Mouse (Mus musculus): ENCODE data around the gene Arid5b.

Gene Arid5b

DNA sequence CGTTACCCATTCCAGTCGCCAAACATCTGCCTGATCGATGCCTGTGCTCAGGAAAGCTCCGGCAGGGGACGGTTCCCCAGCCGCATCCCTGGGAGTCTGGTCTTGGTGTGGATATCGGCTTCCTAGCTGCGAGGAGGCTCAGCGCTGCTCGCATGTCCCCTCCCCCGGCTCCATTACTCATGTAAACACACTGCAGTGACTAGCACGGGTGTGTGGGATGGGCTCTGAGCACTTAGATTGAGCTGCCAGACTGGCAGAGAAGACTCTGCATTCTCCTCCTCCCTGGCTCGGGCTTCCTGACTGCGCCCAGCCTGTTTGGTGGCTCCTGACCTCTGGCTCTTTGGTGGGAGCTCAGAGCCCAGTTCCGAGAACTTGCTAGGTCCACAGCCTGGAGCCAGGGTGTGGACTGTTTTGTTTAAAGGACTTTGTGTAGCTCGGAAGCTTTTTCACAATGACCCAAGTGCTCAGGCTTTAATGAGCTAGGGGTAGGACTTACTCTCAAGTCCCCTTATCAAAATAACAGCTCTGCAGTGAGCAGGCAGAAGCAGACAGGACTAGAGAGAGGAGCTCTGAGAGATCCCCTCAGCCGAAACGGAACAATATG, 142.0 kb downstream of the Arid5b start:
- DNase-seq (ENCODE audit: low spot score): peak; percentile 83

DNA sequence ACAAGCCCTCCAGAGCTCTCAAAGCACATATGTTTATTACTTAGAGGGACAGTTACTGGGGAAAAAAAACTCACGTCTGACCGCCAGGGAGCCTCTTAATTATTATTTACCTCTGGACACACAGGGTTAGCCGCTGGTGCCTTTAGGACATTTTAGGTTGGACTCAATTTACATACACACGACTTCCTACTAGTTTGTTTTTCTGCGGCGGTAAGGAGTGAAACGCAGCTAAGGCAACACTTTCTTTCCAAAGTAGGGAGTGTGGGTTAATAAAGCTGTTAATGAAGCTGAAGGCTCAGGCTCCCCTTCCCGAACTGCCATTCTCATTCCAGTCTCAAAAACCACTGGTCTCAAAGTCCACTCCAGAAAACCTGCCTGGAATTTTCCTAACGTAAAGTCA, 142.5 kb downstream of the Arid5b start:
- no peak for DNase-seq (ENCODE audit: low spot score)

DNA sequence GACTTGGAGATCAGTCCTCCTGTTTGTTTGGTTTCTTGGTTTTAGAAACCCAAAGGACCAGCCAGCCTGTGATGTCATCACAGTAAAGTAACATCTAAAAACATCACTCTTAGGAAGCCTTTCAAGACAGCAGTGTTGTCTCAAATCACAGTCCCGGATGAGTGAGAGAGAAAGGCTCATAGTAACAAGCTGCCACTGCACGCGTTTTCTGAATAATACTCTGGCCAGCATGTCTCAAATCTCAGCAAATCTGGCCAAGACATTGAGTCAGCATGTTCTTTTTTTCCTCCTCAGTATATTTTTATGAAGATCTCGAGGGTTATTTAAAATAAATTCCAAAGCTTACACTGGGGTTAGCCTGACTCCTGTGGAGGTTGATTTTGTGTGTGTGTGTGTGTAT, 143.1 kb downstream of the Arid5b start:
- no peak for DNase-seq (ENCODE audit: low spot score)

GRCm38 (mm10) chr10:68134549-68134948, 144.0 kb downstream of the Arid5b start:
- DNase-seq (ENCODE audit: low spot score): no peak

DNA sequence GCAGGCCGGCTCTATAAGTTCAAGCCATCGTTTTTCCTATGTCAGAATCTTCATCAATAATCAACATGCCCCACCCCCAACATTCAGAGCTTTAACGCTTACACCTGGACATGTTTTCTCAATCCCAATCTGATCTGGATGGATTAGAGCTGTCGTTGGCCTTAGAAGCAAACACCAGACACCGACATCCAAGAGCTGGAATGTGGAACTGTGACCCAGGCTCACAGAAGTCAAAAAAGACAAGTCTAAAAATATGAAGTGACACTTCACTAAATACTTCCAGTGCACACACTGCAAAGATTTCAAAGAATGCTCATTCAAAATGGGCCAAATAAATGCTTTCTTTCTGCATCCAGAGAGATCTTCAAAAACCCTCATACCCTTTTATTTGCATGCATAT, 144.5 kb downstream of the Arid5b start:
- no peak for DNase-seq (ENCODE audit: low spot score)

DNA sequence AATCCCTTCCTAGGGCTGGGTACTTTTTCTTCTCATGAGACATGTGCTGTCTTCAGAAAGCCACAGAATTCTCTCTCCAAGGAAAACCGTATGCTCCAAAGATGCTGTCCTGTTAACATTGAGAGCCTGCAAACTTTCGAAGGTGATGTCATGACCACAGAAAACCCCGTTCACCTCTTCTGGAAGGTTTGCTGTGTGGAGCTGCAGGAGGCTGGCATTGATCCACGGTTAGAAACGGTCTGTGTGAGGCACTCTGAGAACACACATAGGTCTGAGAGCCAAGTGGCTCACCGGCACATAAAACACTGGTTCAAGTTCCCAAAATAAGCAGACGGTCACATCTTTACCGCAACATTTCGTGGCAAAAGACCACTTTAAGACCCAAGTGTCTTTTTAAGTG, 145.9 kb downstream of the Arid5b start:
- DNase-seq (ENCODE audit: low spot score): no peak

DNA sequence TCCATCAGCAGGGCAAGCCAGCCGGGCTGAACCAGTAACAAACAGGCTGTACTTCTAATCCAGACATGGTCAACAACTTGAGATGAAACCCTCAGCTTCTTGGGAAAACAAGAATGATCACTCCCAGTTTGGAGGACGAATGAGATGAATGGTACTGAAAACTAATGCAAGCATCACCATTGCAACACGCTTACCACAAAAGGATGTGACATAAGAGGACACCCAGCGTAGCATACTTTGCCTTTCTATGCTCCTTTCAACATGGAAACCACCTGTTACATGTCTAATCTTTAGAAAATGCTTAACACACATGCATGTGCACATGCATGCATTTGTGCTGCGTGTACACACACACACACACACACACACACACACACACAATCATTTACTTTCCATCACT, 146.4 kb downstream of the Arid5b start:
- DNase-seq (ENCODE audit: low spot score): no peak

- DNase-seq (ENCODE audit: low spot score): no peak
Observed at GRCm38 (mm10) chr10:68129651-68130050, 148.9 kb downstream of the Arid5b start.

GRCm38 (mm10) chr10:68129009-68129408, 149.5 kb downstream of the Arid5b start:
- no peak for DNase-seq (ENCODE audit: low spot score)

DNA sequence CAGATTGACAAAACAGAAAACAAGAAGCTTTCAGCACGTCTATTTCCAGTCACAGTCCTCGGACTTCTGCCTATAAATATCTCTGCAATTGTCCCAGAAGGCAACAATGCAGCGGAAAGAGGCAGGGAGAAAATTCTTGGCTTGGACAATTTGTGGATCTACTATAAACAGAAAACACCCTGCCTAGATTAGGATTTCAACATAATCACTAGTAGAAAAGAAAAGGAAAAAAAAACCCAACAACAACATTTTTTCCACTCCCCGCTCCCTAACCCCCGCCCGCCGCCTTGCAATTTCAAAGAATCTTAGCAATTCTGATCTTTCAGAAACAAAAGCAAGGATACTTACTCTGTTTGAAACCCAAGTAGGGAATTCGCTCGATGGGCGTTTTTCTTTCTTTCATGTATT, 150.1 kb downstream of the Arid5b start:
- DNase-seq (ENCODE audit: low spot score): no peak

GRCm38 (mm10) chr10:68127604-68128256, 150.8 kb downstream of the Arid5b start:
- DNase-seq (ENCODE audit: low spot score): no peak

GRCm38 (mm10) chr10:68127104-68127503, 151.4 kb downstream of the Arid5b start:
- DNase-seq (ENCODE audit: low spot score): no peak

DNA sequence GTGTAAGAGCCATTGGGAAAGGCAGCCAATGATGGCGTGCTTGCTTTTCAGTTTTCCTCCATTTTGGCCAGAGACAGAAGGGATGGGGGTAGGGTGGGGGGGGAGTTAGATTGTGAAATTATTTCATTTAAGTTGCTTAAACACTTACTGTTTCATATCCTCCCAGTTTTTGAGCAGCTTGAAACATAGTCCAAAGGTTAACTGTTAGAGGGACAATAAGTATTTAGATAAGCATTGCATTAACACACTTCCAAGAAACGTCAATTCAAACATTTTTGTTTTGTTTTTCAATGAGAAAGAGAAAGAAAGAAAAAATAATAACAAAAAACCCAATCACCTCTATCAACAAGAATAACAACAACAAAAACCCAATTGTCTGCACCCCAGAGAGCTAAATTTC, 152.0 kb downstream of the Arid5b start:
- DNase-seq (ENCODE audit: low spot score): no peak

- DNase-seq (ENCODE audit: low spot score): no peak
Observed at GRCm38 (mm10) chr10:68125919-68126550, 152.5 kb downstream of the Arid5b start.

- DNase-seq (ENCODE audit: low spot score): no peak
Observed at GRCm38 (mm10) chr10:68124985-68125384, 153.6 kb downstream of the Arid5b start.

GRCm38 (mm10) chr10:68123446-68123845, 155.1 kb downstream of the Arid5b start:
- DNase-seq (ENCODE audit: low spot score): no peak

DNA sequence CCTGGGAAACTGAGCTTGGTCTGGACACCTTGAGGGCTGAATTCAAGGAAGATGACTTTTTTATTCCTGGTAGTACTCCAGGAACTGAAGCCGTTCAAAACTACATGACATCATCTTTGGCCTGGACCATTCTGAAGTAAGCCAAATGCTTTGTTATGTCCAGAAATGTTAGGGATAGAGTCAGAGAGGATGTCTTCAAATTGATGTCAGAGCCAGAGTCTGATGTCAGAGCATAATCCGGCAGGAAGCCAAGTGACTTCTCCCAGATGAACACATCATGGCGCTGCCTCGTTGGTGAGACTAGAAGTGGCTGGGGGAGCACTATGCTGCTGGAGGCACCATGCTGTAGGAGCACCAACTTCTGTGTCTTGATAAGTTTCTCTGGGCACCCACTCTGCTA, 156.6 kb downstream of the Arid5b start:
- no peak for DNase-seq (ENCODE audit: low spot score)

DNA sequence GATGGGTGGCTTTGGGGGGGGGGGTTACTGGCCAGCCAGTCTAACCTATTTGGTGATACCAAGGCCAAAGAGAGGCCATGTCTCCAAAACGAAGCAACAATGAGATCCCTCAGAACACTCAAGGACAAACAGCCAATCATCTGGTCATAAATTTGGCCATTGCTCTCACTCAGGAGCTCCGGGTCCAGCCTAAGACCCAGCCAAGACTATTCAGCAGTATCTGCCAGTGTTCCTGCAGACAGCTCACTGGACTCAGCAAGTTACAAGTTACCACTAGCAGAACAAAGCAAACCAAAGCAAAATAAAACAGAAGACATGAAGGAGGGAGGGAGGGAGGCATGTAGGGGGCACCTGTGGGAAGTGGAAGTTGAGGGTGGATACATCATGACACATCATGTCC, 157.3 kb downstream of the Arid5b start:
- DNase-seq (ENCODE audit: low spot score): no peak

- no peak for DNase-seq (ENCODE audit: low spot score)
Observed at GRCm38 (mm10) chr10:68120011-68120410, 158.5 kb downstream of the Arid5b start.

- peak; percentile 59 for DNase-seq (ENCODE audit: low spot score)
Observed at GRCm38 (mm10) chr10:68119285-68119684, 159.3 kb downstream of the Arid5b start.

- no peak for DNase-seq (ENCODE audit: low spot score)
Observed at GRCm38 (mm10) chr10:68114955-68115354, 163.6 kb downstream of the Arid5b start.

DNA sequence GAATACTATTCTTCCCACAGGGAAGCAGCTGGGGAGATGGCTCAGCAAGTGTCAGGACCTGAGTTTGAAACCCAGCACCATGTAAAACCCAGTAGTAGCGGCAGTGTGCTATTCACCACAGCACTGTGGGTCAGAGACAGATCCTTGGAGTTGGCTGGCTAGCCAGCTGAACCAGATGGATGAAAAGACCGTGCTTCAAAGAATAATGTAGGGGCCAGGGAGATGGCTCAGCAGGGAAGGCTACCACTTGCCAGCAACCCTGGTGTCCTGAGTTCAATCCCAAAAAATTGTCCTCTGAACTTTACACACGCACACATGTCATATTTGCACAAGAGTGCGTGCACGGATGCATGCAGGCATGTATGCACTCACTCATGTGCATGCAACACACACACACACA, 164.9 kb downstream of the Arid5b start:
- no peak for DNase-seq (ENCODE audit: low spot score)

GRCm38 (mm10) chr10:68112983-68113382, 165.6 kb downstream of the Arid5b start:
- no peak for DNase-seq (ENCODE audit: low spot score)

GRCm38 (mm10) chr10:68110607-68111006, 167.9 kb downstream of the Arid5b start:
- DNase-seq (ENCODE audit: low spot score): no peak

Data from testis, postnatal 10 days (tissue).